Mouse (Mus musculus) lung, adult 18-20 months (tissue): ENCODE results near the gene Ttll5.

Experiments used
- DNase-seq, 2 experiments: peaks; one replicate each; pipeline ENCODE4 v3.0.0; 2022; ENCODE audit warnings: mixed read lengths in 2 of 2

The Ttll5 gene

DNA sequence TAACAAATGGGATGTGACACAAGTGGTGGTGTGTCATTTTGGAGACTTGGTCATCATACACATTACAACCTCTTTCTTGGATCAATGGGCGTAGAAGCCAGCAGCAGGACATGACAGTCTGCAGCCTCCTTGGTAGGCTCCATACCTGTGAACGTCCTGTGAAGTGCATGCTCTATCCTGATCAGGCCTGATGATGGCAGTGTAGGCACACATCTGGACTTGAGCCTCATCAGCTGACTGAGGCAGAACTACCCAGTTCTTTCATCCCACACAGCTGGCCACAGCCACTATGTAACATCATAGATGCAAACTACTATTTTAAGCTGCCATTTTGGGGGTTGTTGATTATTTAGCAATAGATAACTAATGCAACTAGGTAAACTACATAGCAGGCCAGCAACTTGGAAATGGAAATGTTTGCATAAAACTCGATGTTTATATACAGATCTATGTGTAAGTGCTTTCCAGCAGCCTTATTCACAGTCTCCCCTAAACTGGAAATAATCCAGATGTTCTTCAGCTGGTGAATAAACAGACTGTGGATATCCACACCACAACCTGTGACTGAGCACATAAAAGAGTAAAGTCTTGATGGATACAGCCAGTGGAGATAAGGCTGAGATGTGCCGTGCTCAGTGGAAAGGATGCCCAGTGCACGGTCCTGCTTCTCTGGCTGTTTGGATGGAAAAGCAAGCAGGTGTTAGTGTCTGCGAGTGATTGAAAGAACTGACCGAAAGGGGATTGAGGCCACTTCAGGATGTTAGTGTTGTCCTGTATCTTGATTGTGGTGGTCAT, 23.9 kb downstream of the Ttll5 start:
- peak; percentile 54 to 66 for DNase-seq

DNA sequence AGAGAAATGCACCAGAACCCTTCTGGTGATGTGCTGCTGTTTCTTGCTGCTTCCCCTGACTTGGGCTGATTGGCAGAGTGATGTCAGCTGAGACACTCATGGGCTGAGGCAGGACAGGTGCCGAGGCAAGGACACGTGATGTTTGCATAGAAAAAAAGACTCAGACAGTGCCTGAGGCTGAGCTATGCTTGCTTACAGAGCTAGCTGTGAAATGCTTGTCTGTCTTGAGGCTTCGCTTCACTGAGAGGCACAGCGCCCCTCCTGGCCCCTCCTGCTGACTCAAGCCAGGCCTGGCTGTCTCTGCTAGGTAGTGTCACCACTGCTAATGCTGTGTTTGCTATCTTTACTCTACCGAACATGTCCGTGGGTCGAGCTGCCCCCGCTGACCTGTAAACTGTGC, 26.2 kb downstream of the Ttll5 start:
- no peak for DNase-seq

DNA sequence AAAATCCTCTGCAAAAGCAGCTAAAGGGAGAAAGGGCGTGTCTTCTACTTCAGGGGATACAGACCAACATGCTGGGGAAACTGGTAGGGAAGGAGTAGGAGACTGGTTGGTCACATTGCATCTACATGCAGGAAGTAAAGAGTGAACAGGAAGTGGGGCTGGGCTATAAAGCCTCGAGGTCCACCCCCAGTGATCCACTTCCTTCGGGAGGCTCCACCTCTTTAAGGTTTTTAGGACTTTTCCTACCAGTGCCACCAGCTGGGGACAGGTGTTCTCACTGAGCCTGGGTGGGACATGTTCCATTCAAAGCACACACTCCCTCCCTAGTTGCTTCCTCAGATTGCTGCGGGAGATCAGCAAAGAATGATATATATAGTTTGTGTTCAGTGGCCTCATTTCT, 29.4 kb downstream of the Ttll5 start:
- no peak for DNase-seq

DNA sequence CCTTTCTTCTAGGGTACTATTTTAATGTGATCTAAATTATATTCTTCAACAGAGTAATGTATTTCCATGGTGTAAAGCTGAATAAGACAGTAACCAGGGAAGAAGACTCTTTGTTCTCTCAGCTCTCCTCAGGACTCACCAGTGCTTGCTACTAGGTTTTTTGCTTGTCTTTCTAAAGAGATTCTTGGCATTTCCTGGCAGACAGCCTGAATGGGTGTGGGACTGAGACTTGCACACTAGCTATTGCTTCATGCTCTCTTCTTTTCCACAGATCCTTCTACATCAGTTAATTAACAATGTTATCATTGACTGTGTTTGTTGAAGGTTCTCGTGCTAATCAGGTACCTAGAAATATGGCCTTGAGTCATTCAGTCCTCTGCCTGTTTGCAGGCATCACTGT, 29.8 kb downstream of the Ttll5 start:
- DNase-seq: peak; percentile 47 to 64

DNA sequence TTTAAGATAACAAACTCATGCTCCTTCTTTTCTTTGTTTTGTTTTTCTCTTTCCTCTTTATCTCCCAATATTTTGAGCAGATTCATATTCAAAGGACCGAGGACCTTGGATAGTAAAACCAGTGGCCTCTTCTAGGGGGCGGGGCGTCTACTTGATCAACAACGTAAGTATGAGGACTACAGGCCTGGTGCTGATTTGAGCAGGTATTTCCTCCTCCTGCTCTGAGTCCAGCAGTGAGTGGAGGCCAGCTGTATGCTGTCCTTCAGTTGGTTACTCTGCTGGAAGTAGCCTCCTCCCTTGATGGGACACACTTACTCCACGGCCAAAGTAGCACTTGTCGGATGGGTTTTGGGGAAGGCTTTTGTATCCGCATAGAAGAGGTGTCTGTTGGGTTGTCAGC, 32.8 kb downstream of the Ttll5 start:
- no peak for DNase-seq

DNA sequence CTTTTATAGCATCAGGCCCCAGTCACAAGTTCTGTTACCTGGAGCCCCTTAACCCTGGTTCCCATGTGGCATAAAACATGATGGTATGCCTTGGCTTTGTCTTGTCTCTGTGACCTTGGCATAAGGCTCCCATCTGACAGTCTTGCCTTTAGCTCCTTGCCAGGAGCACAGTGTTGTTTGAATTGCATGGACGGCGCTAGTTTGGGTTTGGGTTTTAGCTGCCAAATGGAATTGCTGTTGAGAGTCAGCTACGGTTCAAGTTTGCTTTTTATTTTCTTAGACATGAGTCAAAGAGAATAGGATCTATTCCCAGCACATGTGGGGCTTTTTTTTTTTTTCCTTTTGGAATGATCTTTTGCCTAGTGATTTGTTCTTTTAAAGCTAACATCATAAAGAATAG, 34.7 kb downstream of the Ttll5 start:
- DNase-seq: no peak

DNA sequence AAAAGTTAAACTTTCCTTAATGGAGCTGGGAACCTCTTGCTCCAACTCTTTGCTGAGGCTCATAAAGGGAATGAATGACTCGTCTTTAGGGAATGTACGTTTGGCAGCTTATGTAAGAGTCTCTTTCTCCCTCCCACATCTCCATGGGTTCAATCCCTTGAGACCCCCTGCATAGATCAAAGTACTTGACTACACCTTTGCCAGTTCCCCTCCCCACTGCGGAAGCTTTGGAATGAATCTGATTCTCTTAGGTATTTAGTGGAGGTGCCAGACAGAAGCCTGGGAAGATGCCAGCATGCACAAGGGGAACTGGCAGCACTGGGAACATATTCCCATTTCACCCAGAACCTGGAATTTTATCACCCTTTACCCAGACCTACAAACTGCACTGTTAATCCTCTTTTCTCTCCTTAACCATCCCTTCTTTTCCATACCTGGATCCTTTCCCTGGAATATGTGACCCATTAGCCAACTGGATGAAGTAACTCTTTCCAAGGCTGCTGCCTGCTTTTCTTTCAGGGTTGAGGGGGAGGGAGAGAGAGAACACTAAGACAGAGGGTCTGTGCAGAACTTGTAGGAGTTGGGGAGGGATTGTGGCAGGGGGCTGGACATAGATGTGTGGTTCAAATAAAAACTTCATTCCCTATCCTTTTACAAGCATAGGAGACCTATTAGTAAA, 35.2 kb downstream of the Ttll5 start:
- no peak for DNase-seq

- DNase-seq: no peak
Measured at GRCm38 (mm10) chr12:85862514-85862913, 38.1 kb downstream of the Ttll5 start.

DNA sequence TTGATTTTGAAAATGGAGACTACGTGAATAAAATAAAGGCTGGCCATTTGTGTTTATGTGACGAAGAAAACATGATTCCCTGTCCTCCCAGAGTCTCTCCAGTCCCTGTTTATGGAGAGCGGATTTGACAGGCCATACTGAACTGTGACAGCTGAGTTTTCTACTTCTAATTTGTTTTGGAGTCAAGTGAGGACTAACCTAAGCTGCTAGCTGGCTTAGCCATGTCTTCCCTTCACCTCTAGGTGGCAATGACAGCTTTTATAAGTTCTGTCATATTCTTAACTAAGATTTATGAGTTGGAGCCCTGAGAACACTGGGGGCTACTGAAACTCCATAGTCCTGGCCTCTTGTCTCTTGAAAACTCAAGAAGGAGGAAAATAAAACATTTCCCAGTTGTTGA, 41.1 kb downstream of the Ttll5 start:
- DNase-seq: no peak

- no peak for DNase-seq
Measured at GRCm38 (mm10) chr12:85866624-85867023, 42.2 kb downstream of the Ttll5 start.

DNA sequence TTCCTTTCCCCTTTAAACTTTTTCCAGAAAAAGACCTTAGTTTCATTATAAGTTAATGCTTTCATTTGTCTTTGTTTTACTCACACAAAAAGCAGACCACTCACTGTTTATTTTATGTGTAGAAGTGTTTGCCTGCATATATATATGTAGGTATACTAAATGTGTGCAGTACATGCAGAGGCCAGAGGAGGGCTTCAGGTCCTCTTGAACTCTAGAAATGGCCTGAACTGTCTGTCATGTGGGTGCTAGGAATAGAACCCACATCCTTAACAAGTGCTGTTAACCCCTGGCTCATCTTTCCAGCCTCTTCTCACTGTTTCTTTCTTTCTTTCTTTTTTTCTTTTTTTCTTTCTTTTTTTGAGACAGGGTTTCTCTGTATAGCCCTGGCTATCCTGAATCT, 42.7 kb downstream of the Ttll5 start:
- no peak for DNase-seq

DNA sequence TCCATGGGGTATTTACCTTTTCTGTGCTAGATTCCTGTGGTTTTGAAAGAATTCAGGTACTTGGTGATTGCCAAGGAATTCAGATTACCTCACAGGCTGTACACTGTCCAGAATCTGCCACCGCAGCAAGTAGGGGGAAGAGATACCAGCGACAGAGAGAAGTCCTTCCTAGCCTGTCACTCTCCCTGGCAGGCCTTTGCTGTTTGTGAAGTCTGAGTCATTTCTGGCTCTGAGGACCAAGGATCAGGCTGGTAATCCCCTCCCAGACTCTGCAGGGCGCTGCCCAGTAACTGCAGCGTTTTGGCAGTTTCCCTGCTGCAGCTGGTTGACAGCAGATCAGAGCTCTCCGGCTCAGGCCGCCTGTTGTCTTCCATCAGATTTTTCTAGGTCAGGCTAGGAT, 45.0 kb downstream of the Ttll5 start:
- peak; percentile 60 to 65 for DNase-seq

GRCm38 (mm10) chr12:85879631-85880314, 55.3 kb downstream of the Ttll5 start:
- DNase-seq: peak; percentile 25 to 36

GRCm38 (mm10) chr12:85885024-85885423, 60.6 kb downstream of the Ttll5 start:
- DNase-seq: no peak

GRCm38 (mm10) chr12:85890054-85890453, 65.6 kb downstream of the Ttll5 start:
- no peak for DNase-seq

DNA sequence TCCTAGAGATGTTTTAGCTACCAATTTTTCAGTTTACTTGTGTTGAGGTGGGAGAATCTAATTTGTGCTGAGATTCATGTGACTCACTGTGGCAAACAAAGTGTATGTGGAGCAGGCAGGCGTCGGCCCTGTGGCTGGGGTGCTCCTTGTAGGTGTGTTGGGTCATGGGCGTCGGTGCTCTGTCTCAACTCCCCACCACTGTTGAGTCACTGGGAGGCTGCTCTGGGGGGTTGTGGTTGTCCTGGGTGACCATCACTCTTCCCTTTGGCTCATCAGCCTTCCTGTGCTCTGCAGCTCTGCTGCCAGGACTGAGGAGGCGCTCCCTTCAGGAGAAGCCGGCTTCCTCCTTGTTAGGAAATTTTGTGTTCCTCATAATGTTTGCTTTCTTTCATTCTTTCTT, 79.5 kb downstream of the Ttll5 start:
- DNase-seq: no peak

GRCm38 (mm10) chr12:85905666-85906065, 81.2 kb downstream of the Ttll5 start:
- no peak for DNase-seq

GRCm38 (mm10) chr12:85907896-85908295, 83.4 kb downstream of the Ttll5 start:
- no peak for DNase-seq

GRCm38 (mm10) chr12:85910811-85911210, 86.4 kb downstream of the Ttll5 start:
- DNase-seq: no peak

DNA sequence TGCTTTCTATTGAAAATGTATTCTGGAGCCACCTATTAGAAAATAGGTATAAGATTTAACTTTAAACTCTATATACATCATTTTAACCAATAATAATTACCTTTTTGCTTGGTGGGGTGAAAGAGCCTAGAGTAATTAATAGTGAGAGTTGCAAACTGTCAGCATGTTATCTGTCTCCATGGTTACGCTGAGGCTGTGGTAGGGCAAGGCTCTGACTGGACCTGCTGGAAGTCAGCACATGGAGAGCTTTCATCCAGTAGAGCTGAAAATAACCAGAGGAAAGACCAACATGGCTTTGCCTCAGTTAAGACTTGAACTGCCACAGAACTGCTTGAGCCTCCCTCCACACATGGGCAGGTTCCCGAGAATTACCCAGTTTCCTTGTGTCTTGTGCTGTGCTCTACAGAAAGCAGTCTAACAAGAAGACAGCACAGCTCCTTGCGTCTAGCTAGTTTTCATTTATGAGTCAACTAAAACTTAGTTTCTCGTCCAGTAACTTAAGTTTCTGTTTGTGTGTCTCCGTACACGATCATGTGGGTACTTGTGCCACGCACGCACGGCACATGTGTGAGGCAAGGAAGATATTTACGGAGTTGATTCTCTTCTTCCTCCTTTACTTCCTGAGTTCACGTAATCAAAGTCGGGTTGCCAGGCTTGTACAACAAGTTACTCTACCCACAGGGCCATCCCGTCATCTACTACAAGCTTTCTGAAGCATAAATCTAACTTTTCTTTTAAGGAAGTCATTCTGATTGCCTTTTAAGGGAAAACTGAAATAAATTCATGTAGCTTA, 88.4 kb downstream of the Ttll5 start:
- DNase-seq: no peak

- DNase-seq: no peak
Measured at GRCm38 (mm10) chr12:85926897-85927296, 102.4 kb downstream of the Ttll5 start.

GRCm38 (mm10) chr12:85928513-85928912, 104.1 kb downstream of the Ttll5 start:
- DNase-seq: no peak

DNA sequence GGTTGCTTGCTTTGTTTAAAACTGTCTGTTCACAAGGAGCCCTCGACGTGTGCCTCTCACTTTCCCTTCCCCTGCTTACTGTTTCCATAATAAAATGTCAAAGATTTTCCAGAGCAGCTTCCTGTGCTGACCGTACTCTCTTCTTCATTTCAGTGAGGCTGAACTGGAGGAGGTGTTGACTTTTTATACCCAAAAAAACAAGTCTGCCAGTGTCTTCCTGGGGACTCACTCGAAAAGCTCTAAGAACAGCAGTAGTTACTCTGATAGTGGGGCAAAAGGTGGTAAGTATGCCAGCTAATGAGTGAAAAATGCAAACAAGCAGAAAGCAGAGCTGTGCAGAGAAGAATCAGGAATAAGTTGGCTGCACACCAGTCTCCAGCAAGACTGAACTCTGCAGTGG, 105.3 kb downstream of the Ttll5 start:
- DNase-seq: no peak
